Comparison of ENCODE assay signal across 10 mouse cellular contexts in genomic region chr2:4620640-4621401, GRCm38 (mm10). TPM values are rescaled to one million over a fixed set of nuclear protein-coding genes. Genes with fewer than 3 reads are reported as not detected.
DNase-seq lines count a peak whose midpoint lies in the region; ATAC-seq lines count a peak whose summit lies in the region.
"Had no signal": no experiment of that assay in that cellular context is flagged by ENCODE, and none has a peak within 500 bp of the region (broad histone marks: within the 10 kb centered on the region; RNA-seq: fewer than 3 reads in every experiment).

No protein-coding gene starts in this region.

- no peak overlapping the region for H3K9ac ChIP-seq in midbrain, embryonic 15.5 days
- H3K9ac ChIP-seq in stomach, embryonic 16.5 days (ENCODE audit: low read length): no peak overlapping the region
- no peak overlapping the region for H3K9ac ChIP-seq in neural tube, embryonic 15.5 days (replicated peaks)
- H3K9ac ChIP-seq: liver, embryonic 15.5 days had no signal

- 0 out of 2 replicates have a peak overlapping the region, but pooled peaks have one; percentile 9 for H3K27ac ChIP-seq in midbrain, embryonic 10.5 days (replicated peaks)
- H3K27ac ChIP-seq in midbrain, embryonic 15.5 days: no peak overlapping the region
- H3K27ac ChIP-seq in stomach, embryonic 16.5 days (ENCODE audit: low read length): peak overlapping the region; percentile 88
- H3K27ac ChIP-seq in neural tube, embryonic 15.5 days (replicated peaks): no peak overlapping the region; the same call in 1 of the 2 replicates
- H3K27ac ChIP-seq: liver, embryonic 15.5 days had no signal

- no peak for DNase-seq in midbrain, embryonic 10.5 days (ENCODE audit: low spot score)
- DNase-seq in gastrocnemius, adult 8-10 months (ENCODE audit: low spot score in 2 of 2): peak; percentile 43 to 58
- DNase-seq in heart, postnatal 10 days: peak; percentile 73 to 76
- DNase-seq in yolk sac, embryonic 10.5 days (ENCODE audit: low spot score): no peak

- H3K9me3 ChIP-seq in midbrain, embryonic 10.5 days (replicated peaks): no peaks in the 10 kb centered on the region
- H3K9me3 ChIP-seq in midbrain, embryonic 15.5 days: no peaks in the 10 kb centered on the region
- H3K9me3 ChIP-seq in stomach, embryonic 16.5 days (replicated peaks; ENCODE audit: control insufficient read depth, low read length): no peaks in the 10 kb centered on the region
- no peaks in the 10 kb centered on the region for H3K9me3 ChIP-seq in neural tube, embryonic 15.5 days (replicated peaks)
- H3K9me3 ChIP-seq: liver, embryonic 15.5 days had no signal

- no peak overlapping the region for H3K4me3 ChIP-seq in midbrain, embryonic 10.5 days
- H3K4me3 ChIP-seq in midbrain, embryonic 15.5 days: no peak overlapping the region
- no peak overlapping the region for H3K4me3 ChIP-seq in stomach, embryonic 16.5 days (replicated peaks; ENCODE audit: low read length)
- no peak overlapping the region for H3K4me3 ChIP-seq in neural tube, embryonic 15.5 days (replicated peaks)
- H3K4me3 ChIP-seq: erythroblast, embryonic 14.5 days; liver, embryonic 15.5 days had no signal

- intact Hi-C loops in heart, postnatal 10 days (cut with DNase I): no loop called here

- peaks cover 18% of the 10 kb centered on the region for H3K4me1 ChIP-seq in midbrain, embryonic 10.5 days
- H3K4me1 ChIP-seq in midbrain, embryonic 15.5 days: no peaks in the 10 kb centered on the region
- H3K4me1 ChIP-seq in stomach, embryonic 16.5 days (ENCODE audit: control insufficient read depth, insufficient read depth, low read length): peaks cover 7% of the 10 kb centered on the region
- H3K4me1 ChIP-seq in neural tube, embryonic 15.5 days: peaks cover 7% of the 10 kb centered on the region; the same call in 1 of the 2 replicates
- H3K4me1 ChIP-seq: liver, embryonic 15.5 days had no signal

- H3K27me3 ChIP-seq in midbrain, embryonic 10.5 days (ENCODE audit: low read depth, poor library complexity, severe bottlenecking): no peaks in the 10 kb centered on the region
- no peaks in the 10 kb centered on the region for H3K27me3 ChIP-seq in midbrain, embryonic 15.5 days (replicated peaks)
- no peaks in the 10 kb centered on the region for H3K27me3 ChIP-seq in stomach, embryonic 16.5 days (ENCODE audit: control insufficient read depth, insufficient read depth, low read length)
- no peaks in the 10 kb centered on the region for H3K27me3 ChIP-seq in neural tube, embryonic 15.5 days (replicated peaks)
- H3K27me3 ChIP-seq: liver, embryonic 15.5 days had no signal

- H3K36me3 ChIP-seq in midbrain, embryonic 10.5 days: peaks cover 27% of the 10 kb centered on the region
- peaks cover 12% of the 10 kb centered on the region; the same call in 1 of the 2 replicates for H3K36me3 ChIP-seq in midbrain, embryonic 15.5 days (replicated peaks)
- H3K36me3 ChIP-seq in stomach, embryonic 16.5 days (ENCODE audit: control insufficient read depth, insufficient read depth, low read length): 0 out of 2 replicates have a peak, but pooled peaks cover 4% of the 10 kb centered on the region
- peaks cover 18% of the 10 kb centered on the region for H3K36me3 ChIP-seq in neural tube, embryonic 15.5 days

- 83% methylated on average over 12 of the region's 12 CpGs for WGBS in midbrain, embryonic 10.5 days
- 73% methylated on average over 12 of the region's 12 CpGs for WGBS in midbrain, embryonic 15.5 days
- 49% methylated on average over 12 of the region's 12 CpGs for WGBS in stomach, embryonic 16.5 days
- WGBS in neural tube, embryonic 15.5 days: 59% methylated on average over 12 of the region's 12 CpGs

- no peak overlapping the region for H3K4me2 ChIP-seq in midbrain, embryonic 15.5 days
- no peak overlapping the region for H3K4me2 ChIP-seq in stomach, embryonic 16.5 days (ENCODE audit: low read depth, low read length)
- no peak overlapping the region for H3K4me2 ChIP-seq in neural tube, embryonic 15.5 days
- H3K4me2 ChIP-seq: liver, embryonic 15.5 days had no signal

- ATAC-seq in midbrain, embryonic 15.5 days (replicated peaks): no peak
- peak; percentile 77 for ATAC-seq in stomach, embryonic 16.5 days (ENCODE audit: insufficient read depth, low FRiP score)
- ATAC-seq in neural tube, embryonic 15.5 days (ENCODE audit: low FRiP score): no peak
- ATAC-seq: inflammation-experienced regulatory T-cells, adult 6 months had no signal

RNA-seq across cellular contexts. Expression of gene Prpf18, which starts 31.1 kb away (rescaled TPM):
- polyA plus RNA-seq in midbrain, embryonic 10.5 days (2016; fragmentation: Nextera tagmentation; extraction: Ambion mirVana): 40.3 and 42.1 TPM in 2 replicates
- polyA plus RNA-seq in midbrain, embryonic 15.5 days (2015; fragmentation: Nextera tagmentation; extraction: Ambion mirVana): 45.8 and 49.3 TPM in 2 replicates
- 10 to 100 TPM; 38.0 to 46.6 (median 42.7) TPM for total RNA-seq in gastrocnemius, adult 8-10 months (2022)
- 10 to 100 TPM; 30.0 to 33.7 TPM for total RNA-seq in heart, postnatal 10 days (2021)
- 33.8 and 35.1 TPM in 2 replicates for polyA plus RNA-seq in stomach, embryonic 16.5 days (2015; fragmentation: Nextera tagmentation; extraction: Ambion mirVana)
- 39.5 and 40.5 TPM in 2 replicates for polyA plus RNA-seq in neural tube, embryonic 15.5 days (2015; fragmentation: Nextera tagmentation; extraction: Ambion mirVana)

Comparison
In these comparisons a context has a peak if more than half of its experiments do, and no peak if none do; other contexts are left out.
1. H3K27ac ChIP-seq: peak in midbrain, embryonic 10.5 days (single experiment) and stomach, embryonic 16.5 days (single experiment); none in midbrain, embryonic 15.5 days (single experiment) and neural tube, embryonic 15.5 days (single experiment).
2. DNase-seq: peak in gastrocnemius, adult 8-10 months (2 of 2) and heart, postnatal 10 days (2 of 2); none in midbrain, embryonic 10.5 days (single experiment) and yolk sac, embryonic 10.5 days (single experiment).